ENCODE assay signal across 8 mouse cellular contexts in genomic region chr11:114726965-114727825, GRCm38 (mm10). TPM values are rescaled to one million over a fixed set of nuclear protein-coding genes. Genes with fewer than 3 reads are reported as not detected.
DNase-seq lines count a peak whose midpoint lies in the region; ATAC-seq lines count a peak whose summit lies in the region.

Dnaic2 (plus strand) TSS chr11:114727408.

- H3K4me2 ChIP-seq in intestine, embryonic 16.5 days (ENCODE audit: low read depth, low read length) = peak within 1 kb of the TSS; percentile 69
- H3K4me2 ChIP-seq in midbrain, embryonic 11.5 days = peak within 1 kb of the TSS; percentile 51
- peak within 1 kb of the TSS; percentile 45 for H3K4me2 ChIP-seq in stomach, embryonic 14.5 days (replicated peaks; ENCODE audit: low read depth, low read length)

- H3K27me3 ChIP-seq in intestine, embryonic 16.5 days (replicated peaks; ENCODE audit: control insufficient read depth, insufficient read depth, low read length) = no peaks in the 10 kb centered on the region
- peaks cover 15% of the 10 kb centered on the region for H3K27me3 ChIP-seq in limb, embryonic 10.5 days (ENCODE audit: low read depth, poor library complexity, severe bottlenecking)
- H3K27me3 ChIP-seq in midbrain, embryonic 11.5 days (ENCODE audit: control insufficient read depth, insufficient read depth, low read length) = peaks cover 3% of the 10 kb centered on the region; the same call in 1 of the 2 replicates
- H3K27me3 ChIP-seq in stomach, embryonic 14.5 days (ENCODE audit: control insufficient read depth, insufficient read depth, low read length) = no peaks in the 10 kb centered on the region

- 9% methylated on average over 34 of the region's 34 CpGs for WGBS in intestine, embryonic 16.5 days
- WGBS in limb, embryonic 10.5 days = 14% methylated on average over 34 of the region's 34 CpGs
- WGBS in midbrain, embryonic 11.5 days = 13% methylated on average over 34 of the region's 34 CpGs
- WGBS in stomach, embryonic 14.5 days = 10% methylated on average over 34 of the region's 34 CpGs

- H3K9ac ChIP-seq in intestine, embryonic 16.5 days (ENCODE audit: low read depth, low read length) = peak within 1 kb of the TSS; percentile 25
- peak within 1 kb of the TSS; percentile 24; the same call in 1 of the 2 replicates for H3K9ac ChIP-seq in midbrain, embryonic 11.5 days (ENCODE audit: low read length)
- H3K9ac ChIP-seq in stomach, embryonic 14.5 days (replicated peaks; ENCODE audit: low read depth, low read length) = no peak within 1 kb of the TSS

- H3K4me3 ChIP-seq in intestine, embryonic 16.5 days (ENCODE audit: low read length) = peak within 1 kb of the TSS; percentile 36
- H3K4me3 ChIP-seq in limb, embryonic 10.5 days = peak within 1 kb of the TSS; percentile 46
- peak within 1 kb of the TSS; percentile 26 for H3K4me3 ChIP-seq in midbrain, embryonic 11.5 days (ENCODE audit: low read depth, low read length)
- peak within 1 kb of the TSS; percentile 11 for H3K4me3 ChIP-seq in stomach, embryonic 14.5 days (ENCODE audit: low read depth, low read length)

- no peaks in the 10 kb centered on the region for H3K36me3 ChIP-seq in intestine, embryonic 16.5 days (ENCODE audit: control insufficient read depth, insufficient read depth, low read length)
- H3K36me3 ChIP-seq in limb, embryonic 10.5 days = no peaks in the 10 kb centered on the region
- no peaks in the 10 kb centered on the region for H3K36me3 ChIP-seq in midbrain, embryonic 11.5 days (ENCODE audit: control insufficient read depth, insufficient read depth, low read length)
- H3K36me3 ChIP-seq in stomach, embryonic 14.5 days (ENCODE audit: control insufficient read depth, insufficient read depth, low read length) = no peaks in the 10 kb centered on the region

- intact Hi-C loops in gastrocnemius, postnatal 36 days (cut with DNase I) = loop anchor here (5.0 kb wide), 1 partner anchor 55 kb away; no protein-coding TSS in a partner anchor

- no peaks in the 10 kb centered on the region for H3K9me3 ChIP-seq in intestine, embryonic 16.5 days (ENCODE audit: control insufficient read depth, low read length)
- H3K9me3 ChIP-seq in limb, embryonic 10.5 days (replicated peaks) = no peaks in the 10 kb centered on the region
- no peaks in the 10 kb centered on the region for H3K9me3 ChIP-seq in midbrain, embryonic 11.5 days (ENCODE audit: control insufficient read depth, low read length)
- H3K9me3 ChIP-seq in stomach, embryonic 14.5 days (ENCODE audit: control insufficient read depth, low read depth, low read length) = no peaks in the 10 kb centered on the region

- H3K4me1 ChIP-seq in intestine, embryonic 16.5 days (ENCODE audit: control insufficient read depth, insufficient read depth, low read length) = peaks cover 4% of the 10 kb centered on the region
- H3K4me1 ChIP-seq in limb, embryonic 10.5 days = peaks cover 46% of the 10 kb centered on the region
- peaks cover 10% of the 10 kb centered on the region for H3K4me1 ChIP-seq in midbrain, embryonic 11.5 days (ENCODE audit: control insufficient read depth, insufficient read depth, low read length)
- H3K4me1 ChIP-seq in stomach, embryonic 14.5 days (ENCODE audit: control insufficient read depth, insufficient read depth, low read length) = peaks cover 6% of the 10 kb centered on the region; the same call in 1 of the 2 replicates

- DNase-seq in CD4-positive, CD25-positive, alpha-beta regulatory T cell, adult 2 months (ENCODE audit: low read depth, low spot score) = peak; percentile 23
- DNase-seq in embryo, embryonic 11 days = peak; percentile 90
- DNase-seq in gastrocnemius, postnatal 36 days = peak; percentile 52 to 61
- DNase-seq in limb, embryonic 10.5 days (ENCODE audit: low spot score) = peak; percentile 76
- peak; percentile 95 for DNase-seq in midbrain, embryonic 11.5 days (ENCODE audit: low spot score, missing footprints)

- no peak within 1 kb of the TSS for H3K27ac ChIP-seq in intestine, embryonic 16.5 days (ENCODE audit: low read length)
- 0 out of 2 replicates have a peak within 1 kb of the TSS, but pooled peaks have one; percentile 19 for H3K27ac ChIP-seq in limb, embryonic 10.5 days
- H3K27ac ChIP-seq in midbrain, embryonic 11.5 days (ENCODE audit: low read depth, low read length) = no peak within 1 kb of the TSS
- H3K27ac ChIP-seq in stomach, embryonic 14.5 days (ENCODE audit: low read length) = no peak within 1 kb of the TSS

- ATAC-seq in CD4-positive, CD25-positive, alpha-beta regulatory T cell, adult 4 months = no peak
- peak; percentile 79 for ATAC-seq in intestine, embryonic 16.5 days
- peak; percentile 90 for ATAC-seq in midbrain, embryonic 11.5 days (ENCODE audit: low FRiP score)
- peak; percentile 83; the same call in 1 of the 2 replicates for ATAC-seq in stomach, embryonic 14.5 days (ENCODE audit: insufficient number of reproducible peaks, insufficient read depth, low FRiP score, low read depth)

RNA-seq across cellular contexts. Expression of gene Dnaic2, which starts in this region (rescaled TPM):
- not detected for polyA plus RNA-seq in CD4-positive, CD25-positive, alpha-beta regulatory T cell, adult 4 months (2017; shearing (Covaris generic))
- under 1 TPM; 0.07 to 0.33 TPM for total RNA-seq in gastrocnemius, postnatal 36 days (2021)
- polyA plus RNA-seq in intestine, embryonic 16.5 days (2015; fragmentation: Nextera tagmentation; extraction: Ambion mirVana) = 0.39 and 0.50 TPM in 2 replicates
- polyA plus RNA-seq in limb, embryonic 10.5 days (2016; fragmentation: Nextera tagmentation; extraction: Ambion mirVana) = 0.13 and 0.39 TPM in 2 replicates
- polyA plus RNA-seq in midbrain, embryonic 11.5 days (2014; fragmentation: Nextera tagmentation; extraction: Ambion mirVana) = 1.2 and 1.3 TPM in 2 replicates
- polyA plus RNA-seq in stomach, embryonic 14.5 days (2014; fragmentation: Nextera tagmentation; extraction: Ambion mirVana) = 0.25 and 0.38 TPM in 2 replicates

Comparison
In these comparisons a context has a peak if more than half of its experiments do, and no peak if none do; other contexts are left out.
1. Peak in DNase-seq in gastrocnemius, postnatal 36 days; RNA of the gene not detected or under 1 TPM.
2. Peak in ATAC-seq, H3K4me3 ChIP-seq, H3K9ac ChIP-seq and H3K4me2 ChIP-seq in intestine, embryonic 16.5 days; RNA of the gene not detected or under 1 TPM.
3. Peak in DNase-seq, H3K4me3 ChIP-seq and H3K27ac ChIP-seq in limb, embryonic 10.5 days; RNA of the gene not detected or under 1 TPM.
4. Peak in ATAC-seq, H3K4me3 ChIP-seq and H3K4me2 ChIP-seq in stomach, embryonic 14.5 days; RNA of the gene not detected or under 1 TPM.
5. DNase-seq: peak in every context shown above with its lines; median percentile 95 in midbrain, embryonic 11.5 days; 90 in embryo, embryonic 11 days; 76 in limb, embryonic 10.5 days; 56 in gastrocnemius, postnatal 36 days; 23 in CD4-positive, CD25-positive, alpha-beta regulatory T cell, adult 2 months.